Comparison of ENCODE assay signal across 14 mouse cellular contexts in genomic region chr4:149057470-149057869, GRCm38 (mm10). TPM values are rescaled to one million over a fixed set of nuclear protein-coding genes. Genes with fewer than 3 reads are reported as not detected.
DNase-seq lines count a peak whose midpoint lies in the region; ATAC-seq and TF ChIP-seq lines count a peak whose summit lies in the region.
"Had no signal": no experiment of that assay in that cellular context is flagged by ENCODE, and none has a peak within 500 bp of the region (broad histone marks: within the 10 kb centered on the region; RNA-seq: fewer than 3 reads in every experiment).

No protein-coding gene starts in this region.

- peaks cover 4% of the 10 kb centered on the region; the same call in 1 of the 2 replicates for H3K36me3 ChIP-seq in forebrain, embryonic 10.5 days (replicated peaks)
- no peaks in the 10 kb centered on the region for H3K36me3 ChIP-seq in forebrain, embryonic 13.5 days (ENCODE audit: poor library complexity, severe bottlenecking)
- no peaks in the 10 kb centered on the region for H3K36me3 ChIP-seq in hindbrain, embryonic 13.5 days
- no peaks in the 10 kb centered on the region for H3K36me3 ChIP-seq in hindbrain, embryonic 16.5 days (ENCODE audit: control insufficient read depth, insufficient read depth, low read length)
- H3K36me3 ChIP-seq in stomach, embryonic 15.5 days: no peaks in the 10 kb centered on the region
- no peaks in the 10 kb centered on the region for H3K36me3 ChIP-seq in stomach, postnatal 0 days (ENCODE audit: control insufficient read depth, insufficient read depth, low read length)
- H3K36me3 ChIP-seq: liver, embryonic 13.5 days; midbrain, embryonic 10.5 days had no signal

- peaks cover 73% of the 10 kb centered on the region for H3K4me1 ChIP-seq in forebrain, embryonic 10.5 days
- peaks cover 52% of the 10 kb centered on the region for H3K4me1 ChIP-seq in forebrain, embryonic 13.5 days
- peaks cover 66% of the 10 kb centered on the region for H3K4me1 ChIP-seq in hindbrain, embryonic 13.5 days (replicated peaks)
- H3K4me1 ChIP-seq in hindbrain, embryonic 16.5 days (ENCODE audit: control insufficient read depth, insufficient read depth, low read depth, low read length): peaks cover 26% of the 10 kb centered on the region
- H3K4me1 ChIP-seq in stomach, embryonic 15.5 days: peaks cover 19% of the 10 kb centered on the region
- no peaks in the 10 kb centered on the region; the same call in 1 of the 2 replicates for H3K4me1 ChIP-seq in stomach, postnatal 0 days (replicated peaks; ENCODE audit: control insufficient read depth, insufficient read depth)

- no peak overlapping the region for H3K9ac ChIP-seq in forebrain, embryonic 13.5 days
- peak overlapping the region; percentile 26; the same call in 1 of the 2 replicates for H3K9ac ChIP-seq in hindbrain, embryonic 13.5 days
- no peak overlapping the region for H3K9ac ChIP-seq in hindbrain, embryonic 16.5 days (ENCODE audit: low read depth, low read length)
- no peak overlapping the region for H3K9ac ChIP-seq in stomach, embryonic 15.5 days
- H3K9ac ChIP-seq in stomach, postnatal 0 days (ENCODE audit: low read length): no peak overlapping the region
- H3K9ac ChIP-seq: liver, embryonic 13.5 days had no signal

- H3K9me3 ChIP-seq in forebrain, embryonic 10.5 days: no peaks in the 10 kb centered on the region
- no peaks in the 10 kb centered on the region for H3K9me3 ChIP-seq in forebrain, embryonic 13.5 days (replicated peaks)
- no peaks in the 10 kb centered on the region for H3K9me3 ChIP-seq in hindbrain, embryonic 13.5 days
- no peaks in the 10 kb centered on the region for H3K9me3 ChIP-seq in hindbrain, embryonic 16.5 days (ENCODE audit: control insufficient read depth, low read length)
- H3K9me3 ChIP-seq in stomach, embryonic 15.5 days: no peaks in the 10 kb centered on the region
- no peaks in the 10 kb centered on the region for H3K9me3 ChIP-seq in stomach, postnatal 0 days (ENCODE audit: control insufficient read depth, low read length)
- H3K9me3 ChIP-seq: liver, embryonic 13.5 days; midbrain, embryonic 10.5 days had no signal

- no peaks in the 10 kb centered on the region for H3K27me3 ChIP-seq in forebrain, embryonic 10.5 days (ENCODE audit: poor library complexity, severe bottlenecking)
- H3K27me3 ChIP-seq in forebrain, embryonic 13.5 days: no peaks in the 10 kb centered on the region; the same call in 1 of the 2 replicates
- H3K27me3 ChIP-seq in hindbrain, embryonic 13.5 days: 0 out of 2 replicates have a peak, but pooled peaks cover 3% of the 10 kb centered on the region
- no peaks in the 10 kb centered on the region; the same call in 1 of the 2 replicates for H3K27me3 ChIP-seq in hindbrain, embryonic 16.5 days (replicated peaks; ENCODE audit: control insufficient read depth, insufficient read depth, low read length)
- no peaks in the 10 kb centered on the region for H3K27me3 ChIP-seq in stomach, embryonic 15.5 days (replicated peaks)
- no peaks in the 10 kb centered on the region for H3K27me3 ChIP-seq in stomach, postnatal 0 days (ENCODE audit: control insufficient read depth, insufficient read depth, low read length)
- H3K27me3 ChIP-seq: liver, embryonic 13.5 days had no signal

- TF ChIP-seq CTCF in stomach, postnatal 0 days (IDR thresholded peaks at IDR 0.05; ENCODE audit: low read depth): no peak

- no peak overlapping the region for H3K4me2 ChIP-seq in forebrain, embryonic 13.5 days
- H3K4me2 ChIP-seq in hindbrain, embryonic 13.5 days: no peak overlapping the region
- no peak overlapping the region; the same call in 1 of the 2 replicates for H3K4me2 ChIP-seq in hindbrain, embryonic 16.5 days (ENCODE audit: low read length)
- H3K4me2 ChIP-seq in stomach, embryonic 15.5 days: no peak overlapping the region
- no peak overlapping the region for H3K4me2 ChIP-seq in stomach, postnatal 0 days (replicated peaks; ENCODE audit: low read depth)
- H3K4me2 ChIP-seq: liver, embryonic 13.5 days had no signal

- H3K4me3 ChIP-seq in forebrain, embryonic 10.5 days: no peak overlapping the region
- no peak overlapping the region for H3K4me3 ChIP-seq in forebrain, embryonic 13.5 days
- H3K4me3 ChIP-seq in hindbrain, embryonic 13.5 days: no peak overlapping the region
- no peak overlapping the region for H3K4me3 ChIP-seq in hindbrain, embryonic 16.5 days (ENCODE audit: low read length)
- no peak overlapping the region for H3K4me3 ChIP-seq in stomach, embryonic 15.5 days (replicated peaks)
- H3K4me3 ChIP-seq in stomach, postnatal 0 days (ENCODE audit: low read depth, low read length): no peak overlapping the region
- H3K4me3 ChIP-seq: liver, embryonic 13.5 days; midbrain, embryonic 10.5 days had no signal

- 66% methylated on average over 14 of the region's 14 CpGs for WGBS in forebrain, embryonic 10.5 days
- 46% methylated on average over 14 of the region's 14 CpGs for WGBS in forebrain, embryonic 13.5 days
- 42% methylated on average over 14 of the region's 14 CpGs for WGBS in hindbrain, embryonic 13.5 days
- 39% methylated on average over 14 of the region's 14 CpGs for WGBS in hindbrain, embryonic 16.5 days
- WGBS in stomach, embryonic 15.5 days: 27% methylated on average over 14 of the region's 14 CpGs
- WGBS in stomach, postnatal 0 days: 37% methylated on average over 14 of the region's 14 CpGs

- peak overlapping the region; percentile 53 for H3K27ac ChIP-seq in forebrain, embryonic 10.5 days
- no peak overlapping the region for H3K27ac ChIP-seq in forebrain, embryonic 13.5 days
- 0 out of 2 replicates have a peak overlapping the region, but pooled peaks have one; percentile 20 for H3K27ac ChIP-seq in hindbrain, embryonic 13.5 days
- H3K27ac ChIP-seq in hindbrain, embryonic 16.5 days (ENCODE audit: low read depth, low read length): no peak overlapping the region
- H3K27ac ChIP-seq in stomach, embryonic 15.5 days: 0 out of 2 replicates have a peak overlapping the region, but pooled peaks have one; percentile 1
- H3K27ac ChIP-seq in stomach, postnatal 0 days (replicated peaks): no peak overlapping the region; the same call in 1 of the 2 replicates
- H3K27ac ChIP-seq: liver, embryonic 13.5 days; midbrain, embryonic 10.5 days had no signal

- no peak for TF ChIP-seq EP300 in stomach, postnatal 0 days (optimal IDR thresholded peaks at IDR 0.05)

- DNase-seq in forebrain, embryonic 10.5 days (ENCODE audit: extremely low spot score, low spot score): no peak
- no peak for DNase-seq in stomach, postnatal 0 days (ENCODE audit: low spot score)
- no peak for DNase-seq in left cerebral cortex, adult 9 months (ENCODE audit: low spot score in 2 of 2)
- no peak for DNase-seq in adrenal gland, adult 18-20 months (ENCODE audit: low spot score in 2 of 2)
- DNase-seq: cerebellum, adult 9-10 months; gastrocnemius, postnatal 10 days; kidney, adult 9 months; liver, embryonic 13.5 days; right cerebral cortex, postnatal 25 days had no signal

- no peak for ATAC-seq in forebrain, embryonic 13.5 days
- ATAC-seq in hindbrain, embryonic 13.5 days (ENCODE audit: low FRiP score): no peak
- no peak for ATAC-seq in hindbrain, embryonic 16.5 days
- ATAC-seq in stomach, embryonic 15.5 days (ENCODE audit: insufficient read depth, low FRiP score, low read depth): no peak
- no peak for ATAC-seq in stomach, postnatal 0 days (ENCODE audit: low FRiP score, low TSS enrichment)

RNA-seq across cellular contexts. Expression of gene Pex14, which starts 42.2 kb away (rescaled TPM):
- polyA plus RNA-seq in forebrain, embryonic 10.5 days (2016; fragmentation: Nextera tagmentation; extraction: Ambion mirVana): 54.4 and 58.9 TPM in 2 replicates
- 46.1 and 47.8 TPM in 2 replicates for polyA plus RNA-seq in forebrain, embryonic 13.5 days (2015; fragmentation: Nextera tagmentation; extraction: Ambion mirVana)
- polyA plus RNA-seq in hindbrain, embryonic 13.5 days (2015; fragmentation: Nextera tagmentation; extraction: Ambion mirVana): 52.6 and 57.7 TPM in 2 replicates
- polyA plus RNA-seq in hindbrain, embryonic 16.5 days (2015; fragmentation: Nextera tagmentation; extraction: Ambion mirVana): 62.4 and 63.9 TPM in 2 replicates
- 47.2 and 50.3 TPM in 2 replicates for polyA plus RNA-seq in stomach, embryonic 15.5 days (2015; fragmentation: Nextera tagmentation; extraction: Ambion mirVana)
- 39.7 and 42.9 TPM in 2 replicates for polyA plus RNA-seq in stomach, postnatal 0 days (2015; fragmentation: Nextera tagmentation; extraction: Ambion mirVana)
- 10 to 100 TPM; 64.7 to 66.8 TPM for total RNA-seq in adrenal gland, adult 18-20 months (2021)

RNA-seq across cellular contexts. Expression of gene Dffa, which starts 46.5 kb away (rescaled TPM):
- polyA plus RNA-seq in forebrain, embryonic 10.5 days (2016; fragmentation: Nextera tagmentation; extraction: Ambion mirVana): 30.5 and 33.4 TPM in 2 replicates
- polyA plus RNA-seq in forebrain, embryonic 13.5 days (2015; fragmentation: Nextera tagmentation; extraction: Ambion mirVana): 24.4 and 25.4 TPM in 2 replicates
- 27.0 and 29.1 TPM in 2 replicates for polyA plus RNA-seq in hindbrain, embryonic 13.5 days (2015; fragmentation: Nextera tagmentation; extraction: Ambion mirVana)
- polyA plus RNA-seq in hindbrain, embryonic 16.5 days (2015; fragmentation: Nextera tagmentation; extraction: Ambion mirVana): 24.6 and 25.6 TPM in 2 replicates
- 33.0 and 35.7 TPM in 2 replicates for polyA plus RNA-seq in stomach, embryonic 15.5 days (2015; fragmentation: Nextera tagmentation; extraction: Ambion mirVana)
- polyA plus RNA-seq in stomach, postnatal 0 days (2015; fragmentation: Nextera tagmentation; extraction: Ambion mirVana): 20.1 and 21.7 TPM in 2 replicates
- total RNA-seq in adrenal gland, adult 18-20 months (2021): 10 to 100 TPM; 22.1 to 23.5 TPM

Comparison
In these comparisons a context has a peak if more than half of its experiments do, and no peak if none do; other contexts are left out.
1. H3K27ac ChIP-seq: peak in forebrain, embryonic 10.5 days (single experiment), hindbrain, embryonic 13.5 days (single experiment) and stomach, embryonic 15.5 days (single experiment); none in forebrain, embryonic 13.5 days (single experiment), hindbrain, embryonic 16.5 days (single experiment) and stomach, postnatal 0 days (single experiment).